Mouse (Mus musculus): ENCODE measurements around the gene Gm42674. TPM values are rescaled to one million over a fixed set of nuclear protein-coding genes. Genes with fewer than 3 reads are reported as not detected.

Gene Gm42674
- polyA plus RNA-seq, 1 experiment from 2014 or later: not detected

GRCm38 (mm10) chr3:90623435-90624071 is 21.8 kb downstream of the Gm42674 start:
- H3K36me3 ChIP-seq (ENCODE audit: control insufficient read depth, insufficient read depth, low read length): no peaks in the 10 kb centered on the region
- no peaks in the 10 kb centered on the region for H3K27me3 ChIP-seq (ENCODE audit: control insufficient read depth, insufficient read depth, low read length)
- H3K4me2 ChIP-seq (ENCODE audit: low read length): no peak overlapping the region
- no peaks in the 10 kb centered on the region for H3K9me3 ChIP-seq (ENCODE audit: control insufficient read depth, low read length)
- no peak overlapping the region for H3K27ac ChIP-seq (replicated peaks in 1 of 2; ENCODE audit: control insufficient read depth in 1 of 2, insufficient read depth in 1 of 2, low read depth in 2 of 2, low read length in 2 of 2)
- H3K4me1 ChIP-seq (ENCODE audit: control insufficient read depth in 2 of 2, insufficient read depth in 2 of 2, low read length in 2 of 2): peaks cover 10 to 11% of the 10 kb centered on the region in 2 experiments
- 24% methylated on average over 2 of the region's 2 CpGs for WGBS
- ATAC-seq (ENCODE audit: insufficient number of reproducible peaks, insufficient read depth, low FRiP score, low read depth): no peak
- no peak overlapping the region for H3K9ac ChIP-seq (ENCODE audit: low read length)
- no peak overlapping the region for H3K4me3 ChIP-seq (ENCODE audit: control insufficient read depth in 1 of 2, insufficient read depth in 1 of 2, low read depth in 1 of 2, low read length in 2 of 2)

- no peaks in the 10 kb centered on the region for H3K9me3 ChIP-seq (ENCODE audit: control insufficient read depth, low read length)
- H3K4me1 ChIP-seq (ENCODE audit: control insufficient read depth in 2 of 2, insufficient read depth in 2 of 2, low read length in 2 of 2): peaks cover 10 to 11% of the 10 kb centered on the region in 2 experiments
- H3K4me3 ChIP-seq (ENCODE audit: control insufficient read depth in 1 of 2, insufficient read depth in 1 of 2, low read depth in 1 of 2, low read length in 2 of 2): no peak overlapping the region
- no peaks in the 10 kb centered on the region for H3K36me3 ChIP-seq (ENCODE audit: control insufficient read depth, insufficient read depth, low read length)
- ATAC-seq (ENCODE audit: insufficient number of reproducible peaks, insufficient read depth, low FRiP score, low read depth): no peak
- 79% methylated on average over 5 of the region's 5 CpGs for WGBS
- no peak overlapping the region for H3K4me2 ChIP-seq (ENCODE audit: low read length)
- no peak overlapping the region for H3K27ac ChIP-seq (replicated peaks in 1 of 2; ENCODE audit: control insufficient read depth in 1 of 2, insufficient read depth in 1 of 2, low read depth in 2 of 2, low read length in 2 of 2)
- no peak overlapping the region for H3K9ac ChIP-seq (ENCODE audit: low read length)
- H3K27me3 ChIP-seq (ENCODE audit: control insufficient read depth, insufficient read depth, low read length): no peaks in the 10 kb centered on the region
Observed at GRCm38 (mm10) chr3:90625496-90625895, 23.8 kb downstream of the Gm42674 start.

- no peak overlapping the region for H3K4me2 ChIP-seq (ENCODE audit: low read length)
- H3K36me3 ChIP-seq (ENCODE audit: control insufficient read depth, insufficient read depth, low read length): no peaks in the 10 kb centered on the region
- H3K9ac ChIP-seq (ENCODE audit: low read length): no peak overlapping the region
- 67% methylated on average over 9 of the region's 9 CpGs for WGBS
- H3K27me3 ChIP-seq (ENCODE audit: control insufficient read depth, insufficient read depth, low read length): no peaks in the 10 kb centered on the region
- H3K9me3 ChIP-seq (ENCODE audit: control insufficient read depth, low read length): no peaks in the 10 kb centered on the region
- peaks cover 10 to 11% of the 10 kb centered on the region in 2 experiments for H3K4me1 ChIP-seq (ENCODE audit: control insufficient read depth in 2 of 2, insufficient read depth in 2 of 2, low read length in 2 of 2)
- ATAC-seq (ENCODE audit: insufficient number of reproducible peaks, insufficient read depth, low FRiP score, low read depth): no peak
- H3K27ac ChIP-seq (replicated peaks in 1 of 2; ENCODE audit: control insufficient read depth in 1 of 2, insufficient read depth in 1 of 2, low read depth in 2 of 2, low read length in 2 of 2): no peak overlapping the region
- H3K4me3 ChIP-seq (ENCODE audit: control insufficient read depth in 1 of 2, insufficient read depth in 1 of 2, low read depth in 1 of 2, low read length in 2 of 2): no peak overlapping the region
Observed at GRCm38 (mm10) chr3:90626266-90627021, 24.7 kb downstream of the Gm42674 start.

GRCm38 (mm10) chr3:90627366-90627765 is 25.7 kb downstream of the Gm42674 start:
- no peaks in the 10 kb centered on the region for H3K9me3 ChIP-seq (ENCODE audit: control insufficient read depth, low read length)
- H3K4me1 ChIP-seq (ENCODE audit: control insufficient read depth in 2 of 2, insufficient read depth in 2 of 2, low read length in 2 of 2): peaks cover 10 to 11% of the 10 kb centered on the region in 2 experiments
- no peak overlapping the region for H3K4me2 ChIP-seq (ENCODE audit: low read length)
- 88% methylated on average over 5 of the region's 5 CpGs for WGBS
- no peak overlapping the region for H3K27ac ChIP-seq (replicated peaks in 1 of 2; ENCODE audit: control insufficient read depth in 1 of 2, insufficient read depth in 1 of 2, low read depth in 2 of 2, low read length in 2 of 2)
- no peak for ATAC-seq (ENCODE audit: insufficient number of reproducible peaks, insufficient read depth, low FRiP score, low read depth)
- no peak overlapping the region for H3K4me3 ChIP-seq (ENCODE audit: control insufficient read depth in 1 of 2, insufficient read depth in 1 of 2, low read depth in 1 of 2, low read length in 2 of 2)
- H3K27me3 ChIP-seq (ENCODE audit: control insufficient read depth, insufficient read depth, low read length): no peaks in the 10 kb centered on the region
- H3K36me3 ChIP-seq (ENCODE audit: control insufficient read depth, insufficient read depth, low read length): no peaks in the 10 kb centered on the region
- H3K9ac ChIP-seq (ENCODE audit: low read length): no peak overlapping the region

GRCm38 (mm10) chr3:90627807-90628206 is 26.1 kb downstream of the Gm42674 start:
- Histone ChIP-seq H3K4me1 (ENCODE audit: control insufficient read depth in 2 of 2, insufficient read depth in 2 of 2, low read length in 2 of 2) (peaks cover 10 to 11% of the 10 kb centered on the region in 2 experiments), H3K9me3 (ENCODE audit: control insufficient read depth, low read length) (no peaks in the 10 kb centered on the region), H3K4me3 (ENCODE audit: control insufficient read depth in 1 of 2, insufficient read depth in 1 of 2, low read depth in 1 of 2, low read length in 2 of 2) (no peak overlapping the region), H3K27me3 (ENCODE audit: control insufficient read depth, insufficient read depth, low read length) (no peaks in the 10 kb centered on the region), H3K27ac (replicated peaks in 1 of 2; ENCODE audit: control insufficient read depth in 1 of 2, insufficient read depth in 1 of 2, low read depth in 2 of 2, low read length in 2 of 2) (no peak overlapping the region), H3K9ac (ENCODE audit: low read length) (no peak overlapping the region), H3K36me3 (ENCODE audit: control insufficient read depth, insufficient read depth, low read length) (no peaks in the 10 kb centered on the region), H3K4me2 (ENCODE audit: low read length) (no peak overlapping the region)
- WGBS: 51% methylated on average over 4 of the region's 4 CpGs
- ATAC-seq (ENCODE audit: insufficient number of reproducible peaks, insufficient read depth, low FRiP score, low read depth): no peak

GRCm38 (mm10) chr3:90629298-90629697 is 27.6 kb downstream of the Gm42674 start:
- 75% methylated on average over 2 of the region's 2 CpGs for WGBS
- H3K9me3 ChIP-seq (ENCODE audit: control insufficient read depth, low read length): no peaks in the 10 kb centered on the region
- H3K27me3 ChIP-seq (ENCODE audit: control insufficient read depth, insufficient read depth, low read length): no peaks in the 10 kb centered on the region
- H3K9ac ChIP-seq (ENCODE audit: low read length): no peak overlapping the region
- no peak for ATAC-seq (ENCODE audit: insufficient number of reproducible peaks, insufficient read depth, low FRiP score, low read depth)
- H3K4me1 ChIP-seq (ENCODE audit: control insufficient read depth in 2 of 2, insufficient read depth in 2 of 2, low read length in 2 of 2): 0 out of 4 replicates have a peak, but pooled peaks cover 0 to 2% of the 10 kb centered on the region in 2 experiments
- H3K4me2 ChIP-seq (ENCODE audit: low read length): no peak overlapping the region
- H3K27ac ChIP-seq (replicated peaks in 1 of 2; ENCODE audit: control insufficient read depth in 1 of 2, insufficient read depth in 1 of 2, low read depth in 2 of 2, low read length in 2 of 2): no peak overlapping the region
- no peak overlapping the region for H3K4me3 ChIP-seq (ENCODE audit: control insufficient read depth in 1 of 2, insufficient read depth in 1 of 2, low read depth in 1 of 2, low read length in 2 of 2)
- H3K36me3 ChIP-seq (ENCODE audit: control insufficient read depth, insufficient read depth, low read length): no peaks in the 10 kb centered on the region

GRCm38 (mm10) chr3:90631984-90632383 is 30.3 kb downstream of the Gm42674 start:
- H3K36me3 ChIP-seq (ENCODE audit: control insufficient read depth, insufficient read depth, low read length): no peaks in the 10 kb centered on the region
- H3K4me1 ChIP-seq (ENCODE audit: control insufficient read depth in 2 of 2, insufficient read depth in 2 of 2, low read length in 2 of 2): no peaks in the 10 kb centered on the region
- no peaks in the 10 kb centered on the region for H3K27me3 ChIP-seq (ENCODE audit: control insufficient read depth, insufficient read depth, low read length)
- H3K4me2 ChIP-seq (ENCODE audit: low read length): no peak overlapping the region
- H3K27ac ChIP-seq (replicated peaks in 1 of 2; ENCODE audit: control insufficient read depth in 1 of 2, insufficient read depth in 1 of 2, low read depth in 2 of 2, low read length in 2 of 2): no peak overlapping the region
- WGBS: 77% methylated on average over 2 of the region's 2 CpGs
- ATAC-seq (ENCODE audit: insufficient number of reproducible peaks, insufficient read depth, low FRiP score, low read depth): no peak
- no peaks in the 10 kb centered on the region for H3K9me3 ChIP-seq (ENCODE audit: control insufficient read depth, low read length)
- H3K9ac ChIP-seq (ENCODE audit: low read length): no peak overlapping the region
- no peak overlapping the region for H3K4me3 ChIP-seq (ENCODE audit: control insufficient read depth in 1 of 2, insufficient read depth in 1 of 2, low read depth in 1 of 2, low read length in 2 of 2)

Data from heart, embryonic 14.5 days (tissue).